Mouse (Mus musculus) retina, postnatal 7 days (tissue): ENCODE measurements around the gene Zfp62.

Experiments
- DNase-seq: peaks from one replicate; pipeline ENCODE4 v3.0.0-alpha.2; 2012; ENCODE audit warnings: low read depth, low spot score

The Zfp62 gene

GRCm38 (mm10) chr11:49248974-49249700 is 46.0 kb downstream of the Zfp62 start:
- DNase-seq, result no peak

DNA sequence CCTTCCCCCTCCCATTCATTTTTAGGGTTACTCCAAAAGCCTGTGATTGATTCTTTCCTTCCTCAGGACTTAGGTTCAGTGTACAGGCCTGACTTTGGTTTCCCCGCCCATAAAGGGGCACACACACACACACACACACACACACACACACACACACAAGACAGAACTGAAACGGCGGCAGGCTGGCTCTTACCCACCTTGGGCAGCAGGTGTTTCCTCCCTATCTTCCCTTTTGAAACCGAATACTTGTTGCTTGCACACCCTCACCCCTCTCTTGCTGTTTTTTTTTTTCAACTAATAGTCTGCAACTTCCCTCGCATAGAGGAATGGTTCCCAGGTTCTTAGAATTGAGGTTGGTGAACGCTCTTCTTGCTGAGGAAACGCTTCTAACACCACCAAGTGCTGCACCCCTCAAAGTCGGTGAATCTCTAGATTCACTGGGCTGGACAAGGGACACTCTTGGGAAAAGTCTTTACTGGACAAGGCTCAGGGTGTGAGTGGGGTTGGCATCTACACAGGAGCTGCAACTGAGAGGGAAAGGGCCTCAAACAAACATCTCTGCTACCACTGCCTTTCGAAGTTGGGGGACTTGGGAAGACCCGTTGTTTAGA is 46.8 kb downstream of the Zfp62 start:
- no peak for DNase-seq

GRCm38 (mm10) chr11:49250422-49251379 is 47.6 kb downstream of the Zfp62 start:
- DNase-seq, result peak; percentile 33

DNA sequence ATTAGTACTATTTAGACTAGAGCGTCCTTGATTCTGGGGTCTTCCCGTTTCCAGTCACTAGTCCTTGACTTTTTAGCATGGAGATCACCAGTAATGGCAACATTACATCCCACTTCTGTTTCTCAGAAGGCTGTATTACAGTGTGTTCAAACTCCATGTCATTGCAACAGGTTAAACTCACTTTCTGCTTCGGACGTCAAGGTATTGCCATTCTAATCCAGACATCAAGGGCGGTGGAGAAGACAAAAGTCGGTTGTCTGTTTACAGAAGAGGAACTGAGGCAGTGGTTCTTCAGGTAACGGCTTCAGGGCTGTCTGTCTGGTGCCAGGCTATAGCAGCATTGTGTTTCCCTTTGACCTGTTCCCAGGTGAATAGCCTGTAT is 48.3 kb downstream of the Zfp62 start:
- DNase-seq, result no peak

GRCm38 (mm10) chr11:49252048-49252447 is 49.0 kb downstream of the Zfp62 start:
- DNase-seq, result no peak

DNA sequence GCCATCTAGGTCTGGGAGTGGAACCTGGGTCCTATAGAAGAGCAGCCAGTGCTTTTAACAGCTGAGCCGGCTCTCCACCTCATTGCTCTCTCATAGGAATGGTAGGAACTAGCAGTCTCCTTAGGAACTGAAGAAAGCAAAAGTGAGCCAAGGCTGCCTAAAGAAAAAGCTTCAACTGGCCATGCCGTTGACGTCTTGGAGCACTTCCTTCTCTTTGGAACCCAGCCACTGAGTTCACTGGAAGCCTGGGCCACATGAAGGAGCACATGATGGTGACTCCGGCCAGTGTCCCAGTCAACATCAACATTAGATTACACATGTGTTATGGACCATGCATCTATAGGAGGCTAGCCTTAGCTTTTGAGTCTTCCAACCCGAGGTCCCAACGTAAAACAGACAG is 49.9 kb downstream of the Zfp62 start:
- no peak for DNase-seq

DNA sequence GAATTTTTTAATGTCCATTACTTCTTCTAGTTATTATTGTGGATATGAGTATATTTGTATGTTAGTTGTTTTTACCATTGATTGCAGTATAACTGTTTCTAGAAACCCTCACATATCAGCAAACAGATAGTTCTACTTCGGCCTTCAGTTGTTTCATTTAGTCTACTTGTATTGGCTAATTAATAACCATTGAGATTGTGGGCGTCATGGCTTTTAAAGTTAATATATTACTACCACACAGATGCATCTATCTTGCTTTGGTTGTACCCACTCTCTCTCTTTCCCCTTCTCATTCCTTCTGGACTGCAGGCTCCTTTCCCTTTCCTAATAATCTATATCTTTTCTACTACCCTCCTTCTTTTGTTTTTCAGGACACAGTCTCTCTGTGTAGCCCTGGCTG is 56.2 kb downstream of the Zfp62 start:
- DNase-seq, result no peak

GRCm38 (mm10) chr11:49259829-49260228 is 56.7 kb downstream of the Zfp62 start:
- no peak for DNase-seq

DNA sequence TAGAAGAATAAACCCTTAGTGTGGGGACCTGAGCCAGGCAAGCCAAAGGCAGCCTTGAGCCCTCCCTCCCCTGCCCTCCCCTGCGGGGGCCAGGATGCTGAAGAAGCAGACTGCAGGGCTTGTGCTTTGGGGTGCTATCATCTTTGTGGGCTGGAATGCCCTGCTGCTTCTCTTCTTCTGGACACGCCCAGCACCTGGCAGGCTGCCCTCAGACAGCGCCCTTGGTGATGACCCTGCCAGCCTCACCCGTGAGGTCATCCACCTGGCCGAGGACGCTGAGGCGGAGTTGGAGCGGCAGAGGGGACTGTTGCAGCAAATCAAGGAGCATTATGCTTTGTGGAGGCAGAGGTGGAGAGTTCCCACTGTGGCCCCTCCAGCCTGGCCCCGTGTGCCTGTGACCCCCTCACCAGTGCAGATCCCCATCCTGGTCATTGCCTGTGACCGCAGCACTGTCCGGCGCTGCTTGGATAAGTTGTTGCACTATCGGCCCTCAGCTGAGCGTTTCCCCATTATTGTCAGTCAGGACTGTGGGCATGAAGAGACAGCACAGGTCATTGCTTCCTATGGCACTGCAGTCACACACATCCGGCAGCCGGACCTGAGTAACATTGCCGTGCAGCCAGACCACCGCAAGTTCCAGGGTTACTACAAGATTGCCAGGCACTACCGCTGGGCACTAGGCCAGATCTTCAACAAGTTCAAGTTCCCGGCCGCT is 57.7 kb downstream of the Zfp62 start:
- no peak for DNase-seq

DNA sequence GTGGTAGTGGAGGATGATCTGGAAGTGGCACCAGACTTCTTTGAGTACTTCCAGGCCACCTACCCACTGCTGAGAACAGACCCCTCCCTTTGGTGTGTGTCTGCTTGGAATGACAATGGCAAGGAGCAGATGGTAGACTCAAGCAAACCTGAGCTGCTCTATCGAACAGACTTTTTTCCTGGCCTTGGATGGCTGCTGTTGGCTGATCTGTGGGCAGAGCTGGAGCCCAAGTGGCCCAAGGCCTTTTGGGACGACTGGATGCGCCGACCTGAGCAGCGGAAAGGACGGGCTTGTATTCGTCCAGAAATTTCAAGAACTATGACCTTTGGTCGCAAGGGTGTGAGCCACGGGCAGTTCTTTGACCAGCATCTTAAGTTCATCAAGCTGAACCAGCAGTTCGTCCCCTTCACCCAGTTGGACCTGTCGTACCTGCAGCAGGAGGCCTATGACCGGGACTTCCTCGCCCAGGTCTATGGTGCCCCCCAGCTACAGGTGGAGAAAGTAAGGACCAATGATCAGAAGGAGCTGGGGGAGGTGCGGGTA is 58.3 kb downstream of the Zfp62 start:
- no peak for DNase-seq

- DNase-seq, result no peak
Measured at GRCm38 (mm10) chr11:49262286-49262685, 59.2 kb downstream of the Zfp62 start.

- no peak for DNase-seq
Measured at GRCm38 (mm10) chr11:49263149-49263548, 60.1 kb downstream of the Zfp62 start.

GRCm38 (mm10) chr11:49264081-49264480 is 61.0 kb downstream of the Zfp62 start:
- DNase-seq, result no peak

DNA sequence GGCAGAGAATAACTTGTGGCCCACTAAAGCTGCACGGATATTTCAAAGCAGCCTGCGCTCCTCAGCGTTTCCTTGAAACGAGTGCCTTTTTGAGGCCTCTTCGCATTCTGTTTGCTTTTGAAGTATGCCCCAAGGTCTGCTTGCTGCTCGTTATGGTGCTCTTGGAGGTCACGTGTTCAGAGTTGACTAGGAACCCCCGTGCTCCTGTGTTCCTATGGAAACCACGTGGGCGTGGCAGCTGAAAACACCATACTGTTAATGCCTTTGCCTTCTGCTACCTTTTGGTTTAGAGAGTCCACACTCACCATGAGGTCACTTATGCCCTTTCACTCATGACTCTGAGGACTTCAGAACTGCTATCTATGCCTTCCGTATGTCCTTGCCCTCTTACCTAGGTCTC is 61.5 kb downstream of the Zfp62 start:
- DNase-seq, result no peak

DNA sequence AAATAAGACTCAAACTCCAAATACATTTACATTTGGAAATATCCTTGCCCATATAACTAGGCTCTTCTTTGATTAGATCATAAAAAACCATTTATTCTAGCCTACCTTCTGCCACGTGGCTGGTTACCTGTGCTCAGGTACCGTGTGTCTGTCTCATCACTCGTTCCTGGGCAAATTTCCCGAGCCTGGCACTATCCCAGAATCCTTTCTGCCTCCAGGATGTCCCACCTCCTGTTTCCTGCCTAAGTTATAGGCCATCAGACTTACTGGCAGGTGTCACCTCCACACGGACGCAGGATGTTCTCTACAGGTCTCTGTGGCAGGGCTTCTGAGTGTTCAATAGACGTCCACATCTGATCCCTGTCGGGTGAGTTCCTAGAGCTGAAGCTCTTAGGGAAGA is 62.0 kb downstream of the Zfp62 start:
- no peak for DNase-seq

GRCm38 (mm10) chr11:49266671-49267070 is 63.6 kb downstream of the Zfp62 start:
- no peak for DNase-seq

DNA sequence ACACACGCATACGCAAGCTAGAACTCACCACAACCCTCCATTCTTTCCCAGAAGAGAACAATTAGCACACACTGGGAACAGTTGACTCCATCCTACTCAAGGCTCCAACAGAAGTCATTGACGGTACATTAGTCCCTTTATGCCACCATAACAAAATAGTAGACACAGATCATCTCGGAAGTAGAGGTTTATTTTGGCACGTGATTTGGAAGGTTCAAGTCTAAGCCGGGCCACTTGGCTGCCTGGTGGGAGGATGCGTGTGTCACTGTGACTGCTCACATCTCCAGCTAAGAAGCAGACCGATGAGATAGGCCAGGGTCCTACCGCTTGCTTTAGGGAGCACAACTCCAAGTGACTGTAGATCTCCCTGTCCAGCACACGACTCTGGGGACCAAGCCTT is 64.2 kb downstream of the Zfp62 start:
- DNase-seq, result no peak

GRCm38 (mm10) chr11:49267970-49268579 is 65.0 kb downstream of the Zfp62 start:
- no peak for DNase-seq
